Mouse (Mus musculus): ENCODE results near the gene Tcap.

The Tcap gene

DNA sequence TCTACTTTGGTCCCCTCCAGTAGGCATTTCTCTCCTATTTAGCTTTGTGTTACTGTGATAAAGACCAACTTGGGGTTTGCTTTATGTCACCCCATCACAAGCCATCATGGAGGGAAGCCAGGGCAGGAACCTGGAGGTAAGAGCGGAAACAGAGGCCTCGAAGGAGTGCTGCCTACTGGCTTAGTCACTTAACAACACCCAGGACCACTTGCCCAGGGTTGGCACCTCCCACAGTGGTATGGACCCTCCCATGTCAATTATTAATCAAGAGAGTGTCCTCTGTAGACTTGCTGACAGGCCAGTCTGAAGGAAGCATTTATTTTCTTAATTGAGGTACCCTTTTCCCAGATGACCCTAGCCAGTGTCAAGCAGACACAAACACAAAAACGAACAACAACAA is 17.2 kb downstream of the Tcap start:
- in situ Hi-C loops (cut with MboI; ENCODE audit: unreplicated experiment in 2 of 2) = no loop called here

DNA sequence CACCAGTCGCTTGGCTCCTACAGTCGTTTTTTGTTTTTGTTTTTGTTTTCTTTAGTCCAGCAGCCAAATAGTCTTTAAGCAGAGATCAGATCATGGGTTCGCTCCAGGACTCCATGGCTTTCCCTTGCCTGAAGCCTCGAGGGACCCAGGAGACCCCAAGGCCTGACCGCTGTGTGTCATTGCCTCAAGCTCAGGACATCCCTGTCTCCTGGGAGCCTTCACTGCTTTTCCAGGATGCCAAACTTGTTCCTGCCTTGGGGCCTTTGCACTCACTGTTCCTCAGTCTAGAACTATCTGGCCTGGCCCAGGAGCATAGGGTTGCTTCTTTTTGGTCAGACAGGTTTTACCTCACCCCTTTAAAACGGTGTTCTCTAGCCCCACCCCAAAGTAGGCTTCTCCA is 23.0 kb downstream of the Tcap start:
- in situ Hi-C loops (cut with MboI; ENCODE audit: unreplicated experiment in 2 of 2) = no loop called here

DNA sequence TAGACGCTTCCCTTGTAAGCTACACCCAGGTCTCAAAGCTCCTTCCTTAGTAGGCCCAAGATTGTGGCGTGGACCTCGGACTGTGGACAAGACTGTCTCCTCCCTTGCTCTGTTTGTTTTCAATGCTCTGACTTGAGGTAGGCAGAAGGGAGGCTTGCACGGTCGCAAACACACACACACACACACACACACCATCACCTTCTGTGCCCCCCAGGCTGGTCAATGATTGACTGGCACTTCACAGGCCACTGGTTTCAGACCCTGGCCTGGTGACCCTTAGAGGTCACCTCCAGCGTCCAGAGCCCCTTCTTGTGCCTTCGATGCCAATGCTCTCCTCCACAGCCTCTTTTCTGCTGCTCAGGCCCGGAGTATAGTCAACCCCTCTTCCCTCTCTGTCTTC is 25.3 kb downstream of the Tcap start:
- in situ Hi-C loops (cut with MboI; ENCODE audit: unreplicated experiment in 2 of 2) = no loop called here

DNA sequence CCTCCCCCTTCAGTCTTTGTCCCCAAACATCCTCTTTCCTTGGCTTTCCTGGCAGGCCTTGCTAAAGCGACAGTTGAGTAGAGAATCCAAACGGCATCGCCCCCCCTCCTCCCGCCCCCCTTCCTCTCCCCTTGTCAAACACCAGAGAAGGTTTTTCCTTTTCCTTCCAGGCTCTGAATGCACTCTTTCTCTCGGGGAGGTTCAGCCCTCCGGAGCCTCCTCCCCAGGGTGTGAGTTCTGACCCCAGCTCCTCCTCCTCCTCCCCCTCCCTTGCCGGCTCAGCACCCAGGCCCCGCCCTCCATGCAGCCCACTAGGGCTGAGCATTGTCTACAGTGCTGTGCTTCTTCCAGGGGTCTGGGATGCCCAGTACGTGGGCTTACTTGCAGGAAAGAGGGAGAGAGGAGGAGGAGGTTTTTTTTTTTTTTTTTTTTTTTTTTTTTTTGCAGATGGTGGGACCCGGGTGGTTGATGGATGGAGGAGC is 25.8 kb downstream of the Tcap start:
- in situ Hi-C loops (cut with MboI; ENCODE audit: unreplicated experiment in 2 of 2) = no loop called here

DNA sequence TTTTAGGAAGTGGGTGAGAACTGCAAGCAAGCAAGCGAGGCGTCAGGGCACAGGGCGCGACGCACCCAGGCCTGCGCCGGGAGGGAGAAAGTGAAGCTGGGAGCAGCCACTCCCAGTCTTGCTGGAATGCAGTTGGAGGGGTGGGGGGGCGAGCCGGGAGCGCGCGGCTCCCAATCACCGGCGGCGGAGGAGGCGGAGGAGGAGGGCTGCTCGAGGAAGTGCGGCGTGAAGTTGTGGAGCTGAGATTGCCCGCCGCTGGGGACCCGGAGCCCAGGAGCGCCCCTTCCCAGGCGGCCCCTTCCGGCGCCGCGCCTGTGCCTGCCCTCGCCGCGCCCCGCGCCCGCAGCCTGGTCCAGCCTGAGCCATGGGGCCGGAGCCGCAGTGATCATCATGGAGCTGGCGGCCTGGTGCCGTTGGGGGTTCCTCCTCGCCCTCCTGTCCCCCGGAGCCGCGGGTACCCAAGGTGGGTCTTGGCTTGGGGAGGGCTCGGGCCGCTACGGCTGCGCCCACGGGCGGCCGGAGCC is 28.7 kb downstream of the Tcap start, which contains the start of gene Erbb2:
Erbb2 (plus strand) TSS at position 198 of the 524 bp plus-strand sequence.
- in situ Hi-C loops (cut with MboI; ENCODE audit: unreplicated experiment in 2 of 2) = no loop called here

DNA sequence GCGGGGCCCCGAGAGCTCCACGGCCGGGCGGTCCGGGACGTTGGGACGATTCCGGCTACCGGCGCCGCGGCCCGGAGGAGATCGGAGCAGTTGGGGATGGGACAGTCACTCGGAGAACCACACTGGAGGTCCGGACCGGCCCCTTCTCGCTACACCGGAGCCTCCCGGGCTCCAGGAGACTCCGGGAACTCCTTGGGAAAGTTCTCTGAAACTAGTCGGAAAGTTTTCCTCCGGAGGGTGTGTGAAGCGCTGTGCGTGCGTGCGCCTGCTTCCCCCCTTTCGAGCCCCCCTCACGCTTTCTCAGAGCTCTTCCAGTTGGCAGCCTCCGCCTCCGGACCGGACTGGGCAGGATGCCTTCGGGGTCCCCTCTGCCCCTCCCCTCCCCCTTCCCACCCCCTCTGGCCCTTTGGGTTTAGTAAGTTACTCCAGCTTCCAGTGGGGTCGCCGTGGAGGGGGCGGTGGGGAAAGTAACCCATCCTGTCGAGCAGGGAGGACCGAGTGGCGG is 29.2 kb downstream of the Tcap start:
- in situ Hi-C loops (cut with MboI; ENCODE audit: unreplicated experiment in 2 of 2) = no loop called here

DNA sequence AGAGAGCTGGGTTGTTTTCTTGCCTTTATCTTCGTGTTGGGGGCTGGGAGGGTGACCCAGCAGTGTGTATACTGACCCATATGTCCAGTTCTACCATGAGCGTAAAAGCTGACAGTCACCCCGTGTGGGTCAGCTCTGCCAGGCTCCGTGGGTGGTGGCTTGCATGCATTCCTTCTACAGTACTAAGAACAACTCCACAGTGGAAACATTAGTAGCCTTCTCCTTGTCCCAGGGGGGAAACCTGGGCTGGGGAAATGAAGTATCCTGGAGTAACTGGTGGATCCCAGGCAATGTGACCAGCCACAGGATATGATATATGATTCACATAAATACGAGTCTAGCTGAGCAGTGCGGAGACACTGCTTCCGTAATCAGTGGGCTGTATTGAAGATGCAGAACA is 30.1 kb downstream of the Tcap start:
- in situ Hi-C loops (cut with MboI; ENCODE audit: unreplicated experiment in 2 of 2) = no loop called here

DNA sequence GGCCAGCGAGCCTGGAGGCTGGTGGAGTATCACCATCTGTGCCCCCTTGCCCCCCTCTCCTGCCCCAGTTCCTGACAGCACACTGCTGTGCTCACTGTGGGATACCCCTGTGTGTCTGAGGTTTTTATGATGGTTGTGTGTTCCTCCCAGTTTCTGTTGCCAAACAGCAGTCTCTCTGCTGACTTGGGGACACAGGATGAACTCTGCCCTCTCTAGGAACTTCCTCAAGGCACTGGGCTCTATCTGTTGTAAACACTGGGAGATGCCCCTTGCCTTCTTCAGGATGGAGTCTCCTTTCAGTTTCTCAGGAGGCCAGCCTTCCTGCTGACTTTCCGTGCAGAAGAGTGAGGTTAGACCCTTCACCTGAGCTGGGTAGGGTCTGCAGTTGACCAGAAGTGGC is 30.6 kb downstream of the Tcap start:
- in situ Hi-C loops (cut with MboI; ENCODE audit: unreplicated experiment in 2 of 2) = no loop called here

DNA sequence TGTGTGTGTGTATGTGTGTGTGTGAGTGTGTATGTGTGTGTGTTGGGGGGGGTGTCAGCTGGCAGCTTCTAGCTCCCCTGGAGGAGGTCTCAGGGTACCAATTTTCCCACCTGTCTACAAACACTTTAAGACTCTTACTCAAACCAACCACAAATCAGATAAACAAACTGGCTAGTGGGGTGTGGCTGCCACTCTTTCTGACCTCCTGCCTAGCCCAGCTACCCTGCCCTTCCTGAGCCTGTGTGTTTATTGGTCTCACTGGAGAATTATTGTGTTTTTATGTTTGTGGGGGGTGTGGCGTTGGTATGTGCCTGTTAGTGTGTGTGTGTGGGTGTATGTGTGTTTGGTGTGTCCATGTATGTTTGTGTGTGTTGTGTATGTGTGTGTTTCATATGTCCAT is 33.5 kb downstream of the Tcap start:
- in situ Hi-C loops (cut with MboI; ENCODE audit: unreplicated experiment in 2 of 2) = no loop called here

DNA sequence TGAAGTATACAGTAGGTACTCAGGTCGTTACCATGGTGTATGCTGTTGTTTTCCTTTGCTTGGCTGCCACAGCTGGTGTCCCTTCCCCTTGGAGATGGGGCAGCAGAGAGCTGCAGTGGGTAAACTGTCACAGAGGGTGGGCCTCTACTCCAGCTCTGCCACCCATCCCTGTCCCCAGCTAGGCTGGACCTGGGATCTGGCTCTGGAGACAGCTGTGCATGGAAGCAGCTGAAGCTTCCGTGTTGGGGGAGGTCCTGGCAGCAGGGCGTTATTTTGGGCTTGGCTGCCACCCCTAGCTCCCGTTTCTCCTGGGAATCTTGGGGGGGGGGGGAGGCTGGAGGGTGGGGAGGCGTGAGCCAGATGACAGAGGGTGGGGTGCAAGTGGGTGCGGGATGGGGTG is 34.7 kb downstream of the Tcap start:
- in situ Hi-C loops (cut with MboI; ENCODE audit: unreplicated experiment in 2 of 2) = no loop called here

DNA sequence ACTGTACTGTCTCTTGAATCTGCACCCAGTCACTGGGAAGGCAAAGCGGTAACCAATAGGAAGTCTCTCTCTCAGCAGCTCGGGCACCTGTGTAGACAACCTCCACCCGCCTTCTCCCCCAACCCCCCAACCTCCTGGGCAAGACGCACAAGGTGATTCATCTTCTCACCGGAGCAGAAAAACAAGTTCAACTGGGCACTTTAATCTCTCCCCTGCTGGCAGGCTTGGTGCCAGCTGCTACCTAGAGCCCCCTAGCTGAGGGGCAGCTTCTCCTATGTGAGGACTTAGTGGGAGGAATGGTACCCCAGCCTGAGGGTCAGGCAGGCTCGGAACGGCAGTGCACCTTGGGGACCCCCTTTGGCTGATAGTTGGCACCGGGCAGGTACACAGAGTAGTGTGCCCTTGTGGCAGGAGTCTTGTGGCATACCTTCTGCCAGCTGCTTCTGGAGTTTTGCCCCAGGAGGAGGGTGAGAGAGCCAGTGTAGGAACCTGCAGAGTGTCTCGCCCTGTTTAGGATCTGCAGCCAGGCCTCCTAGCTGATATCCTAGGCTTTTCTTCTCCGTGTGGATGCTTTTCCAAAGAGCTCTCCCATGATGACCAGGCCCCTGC is 35.4 kb downstream of the Tcap start:
- in situ Hi-C loops (cut with MboI; ENCODE audit: unreplicated experiment in 2 of 2) = no loop called here

DNA sequence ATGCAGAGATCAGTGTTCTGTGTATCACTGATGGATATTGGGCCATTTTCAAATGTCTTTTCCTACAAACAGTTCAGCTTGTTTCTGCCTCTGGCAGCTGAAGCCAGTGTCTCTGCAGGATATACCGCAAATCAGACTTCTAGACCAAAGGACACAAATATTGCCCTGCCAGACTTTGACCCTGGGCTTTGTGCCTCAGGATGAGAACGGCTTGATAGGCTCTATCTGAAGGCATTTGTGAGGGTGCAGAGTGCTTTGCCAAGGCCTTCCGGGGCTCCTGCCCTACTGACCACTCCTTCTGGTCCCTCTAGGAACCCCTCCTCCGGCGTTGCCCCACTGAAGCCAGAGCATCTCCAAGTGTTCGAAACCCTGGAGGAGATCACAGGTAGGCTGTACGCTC is 43.0 kb downstream of the Tcap start:
- in situ Hi-C loops (cut with MboI; ENCODE audit: unreplicated experiment in 2 of 2) = no loop called here

DNA sequence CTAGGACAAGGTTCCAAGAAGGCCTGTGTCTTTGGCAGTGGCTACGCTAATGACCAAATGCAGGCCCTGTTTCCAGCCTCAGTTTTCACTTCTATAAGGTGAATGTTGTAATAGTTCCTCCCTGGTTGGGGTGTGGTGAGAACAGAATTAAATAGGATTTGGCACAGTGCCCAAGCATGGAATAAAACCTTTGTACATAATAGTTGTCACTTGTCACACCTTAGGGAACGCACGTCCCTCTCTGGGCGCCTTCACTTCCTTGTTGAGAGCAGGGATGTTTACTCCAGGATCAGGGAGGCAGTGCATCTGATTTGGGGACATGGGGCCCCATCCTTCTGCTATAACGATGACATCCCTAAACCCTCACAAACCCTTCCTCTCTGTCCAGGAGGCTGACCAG is 44.8 kb downstream of the Tcap start:
- in situ Hi-C loops (cut with MboI; ENCODE audit: unreplicated experiment in 2 of 2) = no loop called here

DNA sequence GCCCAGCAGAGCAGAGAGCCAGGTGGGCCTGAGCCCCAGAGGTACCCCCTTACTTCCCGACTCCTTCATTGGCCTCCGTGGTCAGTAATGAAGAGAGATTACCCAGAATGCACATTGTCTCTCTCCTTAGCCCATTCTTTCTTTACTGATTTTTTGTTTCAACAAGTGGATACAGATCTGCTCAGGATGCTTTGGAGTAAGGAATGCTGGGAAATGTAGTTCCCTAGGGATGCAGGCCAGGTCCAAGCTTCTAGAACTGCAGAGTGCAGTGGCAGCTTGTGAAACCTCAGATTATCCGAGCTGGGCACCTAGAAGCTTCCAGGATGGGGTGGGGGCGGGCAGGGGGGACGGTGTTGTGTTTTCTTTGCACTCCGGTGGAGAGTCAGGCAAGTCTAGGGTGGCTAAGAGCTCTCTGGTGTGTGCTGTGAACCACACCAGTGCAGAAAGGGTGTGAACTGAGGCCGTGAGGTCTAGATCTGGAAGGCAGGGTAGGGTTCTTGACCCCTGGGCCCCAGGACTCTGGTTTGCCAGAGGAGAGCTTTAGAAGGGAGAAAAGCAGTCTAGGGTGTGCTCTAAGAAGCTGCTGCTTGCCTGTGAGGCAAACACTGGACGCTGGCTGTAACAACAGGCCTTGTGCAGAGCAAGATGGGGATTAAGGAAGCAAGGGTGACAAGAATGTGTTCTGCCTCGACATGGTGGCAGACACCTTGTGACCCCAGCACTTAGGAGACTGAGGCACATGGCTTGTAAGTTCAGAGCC is 48.3 kb downstream of the Tcap start:
- in situ Hi-C loops (cut with MboI; ENCODE audit: unreplicated experiment in 2 of 2) = no loop called here
